Mouse (Mus musculus) lung, adult 18-20 months (tissue): ENCODE measurements at regions not wholly inside any gene's neighbourhood (a gene's known extent, or its start where the extent isn't known, plus 50 kb on each side); places are given as distances from the start of the nearest gene placed in this dataset.

Source experiments
- DNase-seq, 2 experiments: peaks; one replicate each; pipeline ENCODE4 v3.0.0; 2022; ENCODE audit warnings: mixed read lengths in 2 of 2

DNA sequence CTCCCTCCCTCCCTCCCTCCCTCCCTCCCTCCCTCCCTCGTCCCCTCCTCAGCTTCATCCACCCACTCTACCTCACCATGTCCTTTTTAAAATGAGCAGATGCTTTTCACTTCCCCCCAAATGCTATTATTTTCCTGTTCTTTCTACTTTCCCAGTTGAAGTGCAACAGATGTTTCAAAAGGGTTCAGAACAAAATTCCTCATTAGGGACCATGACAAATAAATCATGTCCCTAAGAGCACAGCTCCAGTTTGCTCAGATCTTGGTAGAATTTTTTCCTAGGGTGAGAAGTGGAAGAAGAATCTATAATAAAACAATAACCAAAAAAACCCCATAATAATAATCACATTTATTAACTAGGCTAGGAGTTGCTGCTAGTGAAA, 323.5 kb downstream of the Etaa1 start:
- DNase-seq = no peak

DNA sequence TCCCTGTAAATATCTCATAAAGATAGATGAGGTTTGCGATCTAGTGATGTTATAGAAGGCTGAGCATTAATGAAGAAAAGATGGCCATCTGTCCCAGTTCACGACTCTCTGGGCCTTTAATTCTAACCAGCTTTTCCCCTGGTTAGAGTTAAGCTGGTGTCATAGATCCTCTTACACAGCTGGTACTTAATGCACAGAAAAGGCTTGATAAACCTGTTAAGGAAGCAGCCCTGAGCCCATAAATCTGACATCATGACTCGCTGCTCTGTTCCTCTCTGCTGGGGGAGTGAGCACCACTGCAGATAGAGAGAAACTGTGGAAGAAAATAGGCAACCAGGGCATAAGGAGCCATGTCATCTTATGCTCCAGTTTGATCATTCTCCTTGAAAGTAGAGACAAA, 316.5 kb downstream of the Etaa1 start:
- no peak for DNase-seq

DNA sequence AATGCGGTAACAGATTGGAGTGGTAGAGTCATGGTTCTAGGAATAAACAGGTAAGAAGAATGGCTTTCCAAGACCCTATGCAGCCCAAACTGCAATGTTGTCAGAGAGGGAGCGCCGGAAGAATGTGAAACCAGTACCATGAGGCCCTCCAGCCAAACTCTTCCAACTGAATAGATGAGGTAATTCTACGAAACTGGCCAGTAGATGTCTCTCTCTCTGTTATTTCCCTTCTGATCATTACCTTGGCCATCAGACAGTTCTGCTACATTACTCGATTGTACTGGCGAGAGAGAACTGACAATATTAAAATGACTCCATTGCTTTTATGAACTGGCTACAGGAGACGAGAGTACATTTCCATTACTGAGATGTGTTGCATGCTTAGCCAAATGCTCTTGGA, 313.8 kb downstream of the Etaa1 start:
- no peak for DNase-seq

DNA sequence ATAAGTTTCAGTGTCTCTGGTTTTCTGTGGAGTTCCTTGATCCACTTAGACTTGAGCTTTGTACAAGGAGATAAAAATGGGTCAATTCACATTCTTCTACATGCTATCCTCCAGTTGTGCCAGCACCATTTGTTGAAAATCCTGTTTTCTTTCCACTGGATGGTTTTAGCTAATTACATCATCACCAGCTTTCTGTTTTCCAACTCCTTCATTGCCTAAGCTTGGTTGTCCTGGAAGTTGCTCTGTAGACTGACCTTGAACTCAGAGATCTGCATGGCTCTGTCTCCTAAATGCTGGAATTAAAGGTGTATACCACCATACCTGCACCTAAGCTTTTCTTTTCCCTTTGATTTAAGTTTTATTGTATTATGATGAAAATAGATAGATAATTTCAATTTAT, 306.2 kb downstream of the Etaa1 start:
- DNase-seq = no peak

DNA sequence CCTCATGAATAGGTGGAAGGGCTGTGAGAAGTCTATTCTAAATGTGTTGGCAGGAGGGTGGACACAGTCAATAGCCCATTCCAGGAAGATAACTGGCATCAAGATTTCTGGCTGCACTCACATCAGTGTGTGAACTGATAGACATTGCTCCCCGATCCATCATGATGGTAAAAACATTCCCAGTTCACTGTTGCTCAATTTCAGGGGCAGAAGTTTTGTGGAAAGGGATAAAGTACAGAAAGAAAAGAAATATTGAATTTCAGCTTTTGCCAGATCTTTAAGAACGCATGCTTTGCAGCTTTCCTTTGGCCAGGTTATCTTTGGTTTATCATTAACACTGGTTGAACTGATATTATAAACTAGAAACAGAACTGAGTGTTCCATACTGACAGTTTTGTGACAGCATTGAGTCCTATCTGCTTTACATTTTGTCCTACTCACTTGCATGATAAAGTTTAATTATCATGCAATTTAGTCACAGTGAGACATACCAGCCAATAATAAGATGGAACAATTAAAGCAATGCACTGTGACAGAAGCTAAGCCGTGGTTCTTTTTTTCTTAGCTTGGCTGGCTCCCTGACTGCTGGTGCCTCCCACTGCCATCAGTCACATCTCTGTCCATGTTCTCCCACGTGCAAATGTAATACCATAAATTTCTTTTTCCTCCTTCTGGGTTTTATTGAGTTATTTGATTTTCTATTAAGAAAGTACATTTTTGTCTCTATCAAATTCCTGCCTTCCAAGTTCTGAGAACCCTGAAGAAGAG, 302.1 kb downstream of the Etaa1 start:
- no peak for DNase-seq

DNA sequence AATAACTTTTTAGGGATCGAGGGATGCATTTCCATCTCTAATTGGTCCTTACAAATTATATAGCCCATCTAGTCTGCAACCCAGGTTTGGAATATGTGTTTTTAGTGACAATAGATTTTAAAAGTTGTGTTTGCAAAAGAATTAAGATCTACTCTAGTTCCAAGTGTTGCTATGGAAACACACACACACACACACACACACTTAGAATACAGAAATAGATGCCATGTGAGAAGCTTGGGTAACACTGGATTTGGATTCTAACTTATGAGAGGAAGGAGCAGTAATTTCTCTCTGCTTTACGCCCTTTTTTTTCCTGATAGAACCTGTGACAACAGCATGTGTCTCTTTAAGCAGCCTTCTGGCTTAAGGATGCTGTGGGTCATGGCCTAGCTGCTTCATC, 297.8 kb downstream of the Etaa1 start:
- no peak for DNase-seq

DNA sequence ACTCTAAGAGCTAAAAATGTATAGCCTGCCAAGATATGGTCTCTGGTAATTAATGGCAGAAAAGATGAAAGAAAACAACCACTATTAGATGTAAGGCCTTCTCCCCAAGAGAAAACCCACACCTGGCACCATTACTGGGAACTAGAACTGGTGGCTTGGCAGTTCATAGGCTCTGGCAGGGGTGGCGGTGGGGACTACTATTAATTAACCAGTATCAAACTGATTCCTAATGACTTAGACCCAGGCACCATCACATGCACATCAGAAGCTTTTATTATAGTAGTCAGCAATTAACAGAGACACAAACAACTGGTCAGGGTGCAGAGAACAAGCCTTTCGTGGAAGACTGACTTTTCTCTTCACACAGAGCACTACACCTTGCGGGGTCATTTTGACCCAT, 296.0 kb downstream of the Etaa1 start:
- DNase-seq = no peak

DNA sequence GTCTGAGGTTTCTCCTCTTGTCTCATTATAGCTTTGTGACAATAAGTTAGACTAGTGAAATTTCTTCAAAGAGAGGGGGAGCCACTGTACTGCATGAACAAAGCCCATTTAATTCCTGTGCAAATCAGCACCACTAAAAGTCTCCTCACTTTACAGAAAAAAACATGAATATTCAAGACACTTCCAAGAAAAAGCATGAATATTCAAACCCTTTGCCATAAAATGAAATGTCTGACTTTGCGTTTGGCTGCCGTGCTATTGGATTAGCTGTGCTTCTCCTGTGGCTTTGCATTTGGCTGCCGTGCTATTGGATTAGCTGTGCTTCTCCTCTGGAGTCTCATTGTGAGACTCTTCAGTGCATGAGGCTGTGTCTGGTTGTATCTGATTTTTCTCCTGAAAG, 295.4 kb downstream of the Etaa1 start:
- no peak for DNase-seq

DNA sequence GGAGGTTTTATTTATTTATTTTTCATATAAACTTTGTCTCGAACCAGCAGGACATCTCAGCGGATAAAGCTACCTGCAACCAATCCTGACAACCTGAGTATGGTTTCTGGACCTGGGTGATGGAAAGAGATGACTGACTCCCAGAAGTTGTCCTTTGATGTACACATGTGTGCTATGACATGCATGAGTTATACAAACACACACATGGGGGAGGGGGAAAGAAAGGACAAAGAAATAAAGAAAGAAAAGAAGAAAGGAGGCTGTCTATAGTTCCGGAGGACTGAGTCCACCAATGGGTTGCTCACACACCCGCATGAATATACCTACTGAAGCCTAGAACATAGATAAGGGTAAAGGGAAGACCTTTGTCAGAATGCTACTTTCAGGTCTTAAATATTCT, 295.0 kb downstream of the Etaa1 start:
- no peak for DNase-seq

DNA sequence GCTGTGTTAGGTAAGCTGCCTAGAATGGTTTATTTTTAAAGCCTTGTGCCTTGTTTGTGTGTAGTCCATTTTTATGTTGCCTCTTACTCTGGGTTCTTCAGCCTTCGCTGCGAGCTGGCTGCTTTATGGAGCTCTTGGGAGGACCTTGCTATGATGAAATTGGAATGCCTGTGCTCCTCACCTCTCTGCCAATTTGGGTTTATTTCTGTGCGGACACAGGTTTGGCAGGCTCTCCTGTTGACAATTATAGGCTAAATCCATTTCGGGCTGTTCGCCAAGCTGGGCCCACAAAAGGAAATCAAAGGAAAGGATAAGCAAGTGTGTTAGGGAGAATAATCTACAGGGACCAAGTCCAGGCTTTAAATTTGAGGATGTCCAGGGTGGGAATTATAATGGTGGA, 289.8 kb downstream of the Etaa1 start:
- no peak for DNase-seq

DNA sequence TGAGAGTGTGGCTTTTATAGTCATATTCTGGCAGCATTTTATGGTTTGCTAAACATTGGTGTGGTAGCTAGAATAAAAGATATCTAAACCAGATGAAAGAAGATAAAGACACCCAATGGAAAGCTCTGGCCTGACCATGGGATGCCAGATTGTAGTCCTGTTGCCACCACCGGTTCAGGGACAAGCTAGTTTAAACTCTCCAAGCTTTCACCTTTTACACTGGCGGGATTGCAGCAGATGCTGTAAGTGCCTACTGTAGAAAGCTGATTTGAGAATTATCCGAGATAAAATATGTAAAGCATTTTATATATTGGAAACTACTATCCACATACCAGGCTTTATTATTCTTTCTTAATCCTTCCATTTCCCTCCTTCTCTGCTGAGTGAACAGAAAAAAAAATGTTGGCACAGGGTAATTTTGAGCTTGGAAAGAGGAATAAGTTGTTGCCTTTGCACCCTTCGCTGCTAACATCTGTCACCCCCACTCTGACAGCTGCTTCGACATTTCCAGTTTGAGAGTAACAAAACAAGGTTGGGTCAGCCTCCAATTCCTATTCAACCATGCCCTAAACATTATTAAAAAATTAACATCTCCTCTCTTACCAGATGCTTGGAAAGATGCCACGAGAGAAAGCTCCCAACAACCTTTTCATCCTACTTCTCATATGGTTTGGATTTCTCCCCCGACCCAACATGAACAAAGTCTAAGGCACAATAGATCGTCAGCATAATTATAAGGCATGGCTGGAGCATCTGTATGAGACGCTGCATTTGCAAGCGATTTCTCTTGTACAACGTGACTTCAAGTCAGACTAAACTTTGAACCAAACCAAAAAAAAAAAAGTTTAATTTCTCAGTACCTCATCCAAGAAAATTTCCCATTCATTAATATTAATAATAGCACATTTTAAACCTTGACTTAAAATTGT, 287.8 kb downstream of the Etaa1 start:
- no peak for DNase-seq

DNA sequence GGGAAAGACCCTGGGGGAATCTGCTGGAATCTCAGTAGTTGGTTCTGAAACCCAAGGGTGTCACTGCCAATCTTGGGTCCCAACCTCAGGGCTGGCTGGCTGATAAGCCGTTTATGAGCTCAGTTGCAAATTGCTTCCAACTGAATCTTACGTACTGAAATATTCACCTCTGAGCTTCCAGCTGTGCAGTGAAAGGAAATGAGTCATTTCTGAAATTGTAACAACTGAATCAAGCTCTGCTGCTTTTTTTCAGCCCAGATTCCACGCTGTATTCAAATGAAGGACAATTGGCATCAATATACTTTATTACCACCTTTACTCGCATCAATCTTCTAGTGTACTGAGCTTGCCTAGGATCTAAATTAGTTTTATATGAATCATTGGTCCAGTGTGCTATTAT, 272.7 kb downstream of the Etaa1 start:
- no peak for DNase-seq

DNA sequence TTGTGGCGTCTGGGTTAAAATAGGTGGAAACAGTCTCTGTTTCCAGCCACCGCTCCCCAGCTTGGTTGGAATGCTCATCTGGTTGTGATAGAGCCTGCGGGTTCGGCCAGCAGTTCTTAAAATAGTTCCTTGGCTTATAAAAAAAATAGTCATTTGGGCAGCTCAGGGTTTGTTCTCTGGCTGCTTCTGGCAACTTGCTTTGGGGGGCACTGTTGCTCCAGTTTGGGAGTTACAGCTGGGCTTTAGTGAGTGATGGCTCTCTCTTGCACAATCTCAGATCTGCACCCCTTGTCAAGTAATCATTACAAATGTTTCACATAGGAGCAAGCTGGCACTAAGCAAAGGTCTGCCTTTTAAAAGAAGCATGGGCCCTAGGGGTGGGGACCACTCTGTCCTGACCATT, 268.0 kb downstream of the Etaa1 start:
- peak; percentile 21 to 39 for DNase-seq

DNA sequence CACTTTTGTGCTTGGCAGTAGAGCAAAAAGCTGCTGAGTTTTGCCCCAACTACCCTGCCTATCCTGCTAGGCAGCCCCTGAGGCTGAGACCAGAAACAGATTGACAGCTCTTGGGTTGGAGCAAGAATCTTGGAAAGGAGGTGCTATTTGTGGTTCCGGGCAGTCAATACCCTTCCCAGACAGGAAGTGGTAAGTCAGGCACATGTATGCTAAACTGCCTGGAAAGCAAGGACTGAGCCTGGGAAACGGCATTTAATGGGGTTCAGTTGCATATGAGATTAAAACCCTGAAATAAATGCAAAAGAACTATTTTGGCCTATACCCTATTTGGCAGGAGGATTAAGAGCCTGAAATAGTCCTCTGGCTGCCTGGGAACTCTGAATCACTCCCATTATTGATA, 266.9 kb downstream of the Etaa1 start:
- no peak for DNase-seq

DNA sequence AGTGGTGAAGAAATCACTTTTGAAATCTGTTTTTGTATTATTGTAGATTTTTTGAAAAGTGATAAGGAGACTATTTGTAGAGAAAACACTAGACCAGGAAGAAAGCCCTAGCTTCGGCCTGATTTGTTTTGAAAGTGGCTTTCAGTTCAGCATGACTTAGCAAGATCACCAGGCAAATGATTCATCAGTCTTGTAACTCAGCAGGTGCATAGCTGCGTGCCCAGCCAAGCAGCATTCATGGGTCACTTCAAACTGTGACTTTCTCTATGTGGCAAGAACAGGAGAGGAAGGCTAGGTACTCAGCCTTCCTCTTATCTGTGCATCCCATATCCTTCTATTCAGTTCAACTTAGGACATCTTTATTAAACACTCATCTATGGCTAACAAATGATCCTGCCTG, 259.5 kb downstream of the Etaa1 start:
- DNase-seq = no peak

DNA sequence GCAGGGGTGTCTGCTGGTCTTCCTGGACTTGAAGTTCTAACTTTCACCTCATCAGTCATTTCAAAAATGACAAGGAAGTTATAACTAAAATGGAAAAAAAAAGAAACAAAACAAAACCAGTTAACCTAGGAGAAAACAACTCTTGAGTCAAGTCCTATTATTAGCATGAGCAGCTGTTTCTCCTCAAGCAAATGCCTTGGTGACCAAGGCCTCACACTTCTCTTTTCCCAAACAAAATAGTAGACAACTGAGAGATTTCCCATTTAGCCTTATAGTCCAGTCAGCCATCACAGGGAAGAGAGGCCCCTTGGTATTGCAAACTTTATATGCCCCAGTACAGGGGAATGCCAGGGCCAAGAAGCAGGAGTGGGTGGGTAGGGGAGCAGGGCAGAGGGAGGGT, 244.9 kb downstream of the Etaa1 start:
- peak in 1 of 2 experiments; percentile 19 for DNase-seq

DNA sequence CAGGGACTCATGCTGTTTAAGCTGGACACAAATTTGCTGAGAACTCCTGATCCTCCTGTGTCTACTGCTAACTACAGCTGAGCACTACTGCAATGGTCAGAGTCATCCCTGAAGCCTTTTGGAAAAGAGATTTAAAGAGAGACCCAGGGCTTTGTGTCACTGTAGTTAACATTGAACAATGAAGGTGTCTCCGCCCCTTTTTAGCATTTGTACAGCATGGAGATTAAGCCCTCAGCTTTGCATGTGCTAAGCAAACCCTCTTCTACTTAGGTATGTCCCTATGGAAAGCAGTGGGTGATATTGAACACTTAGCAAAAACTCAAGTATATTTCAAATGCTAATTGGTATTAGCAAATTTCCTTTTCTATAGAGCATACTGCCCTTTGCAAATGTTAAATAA, 231.6 kb downstream of the Etaa1 start:
- no peak for DNase-seq

DNA sequence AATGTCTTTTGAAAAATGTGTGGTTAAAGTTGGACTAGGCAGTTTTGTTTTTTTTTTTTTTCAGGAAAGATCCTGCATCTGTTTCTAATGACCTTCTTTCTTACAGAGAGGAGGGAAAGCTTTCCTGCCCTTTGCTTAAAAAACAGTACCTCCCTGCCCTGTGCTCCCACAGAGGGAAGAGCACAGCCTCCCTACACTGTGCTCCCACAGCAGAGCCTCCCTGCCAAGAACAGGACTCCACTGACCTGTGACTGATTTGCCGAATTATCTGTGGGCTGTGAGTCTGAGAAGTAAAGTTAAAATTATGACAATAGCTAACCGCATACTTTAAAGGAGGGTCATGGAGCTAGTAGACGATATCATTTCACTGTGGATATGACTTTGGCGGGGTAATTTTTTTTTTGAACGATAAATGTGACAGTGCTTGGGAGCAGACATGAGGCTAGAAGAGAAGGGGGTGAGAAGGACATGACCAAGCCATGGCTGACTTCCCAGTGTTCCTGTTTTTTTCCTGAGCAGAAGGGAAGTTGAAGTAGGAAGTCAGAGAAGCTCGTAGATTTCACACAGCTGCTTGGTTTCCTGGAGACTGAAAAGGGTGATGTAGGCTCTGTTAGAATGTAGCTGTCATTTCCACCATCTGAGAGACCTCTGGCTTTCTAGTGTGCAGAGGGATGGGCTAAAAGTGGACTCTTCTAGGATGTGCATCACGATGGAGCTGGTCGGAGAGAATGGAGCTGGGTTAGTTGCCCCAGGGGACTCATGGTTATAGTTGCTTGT, 226.2 kb downstream of the Etaa1 start:
- no peak for DNase-seq

DNA sequence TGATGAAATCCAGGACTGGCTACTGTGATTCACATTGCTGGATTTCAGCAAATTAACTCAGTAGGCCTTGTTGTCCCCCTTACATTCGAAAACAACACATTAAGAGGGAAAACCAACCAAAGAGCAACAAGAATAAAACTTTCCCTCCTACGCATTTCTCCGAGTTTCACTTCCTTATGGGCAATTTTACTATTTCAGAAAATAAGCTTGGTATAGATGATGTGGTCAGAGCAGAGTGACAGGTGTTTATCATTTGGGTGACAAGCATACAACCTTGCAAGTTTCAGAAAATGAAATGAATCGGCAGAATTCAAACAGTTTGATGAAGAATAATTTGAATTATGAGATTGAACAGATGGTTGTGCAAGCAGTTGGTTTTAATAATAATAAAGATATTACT, 220.6 kb downstream of the Etaa1 start:
- DNase-seq = no peak

DNA sequence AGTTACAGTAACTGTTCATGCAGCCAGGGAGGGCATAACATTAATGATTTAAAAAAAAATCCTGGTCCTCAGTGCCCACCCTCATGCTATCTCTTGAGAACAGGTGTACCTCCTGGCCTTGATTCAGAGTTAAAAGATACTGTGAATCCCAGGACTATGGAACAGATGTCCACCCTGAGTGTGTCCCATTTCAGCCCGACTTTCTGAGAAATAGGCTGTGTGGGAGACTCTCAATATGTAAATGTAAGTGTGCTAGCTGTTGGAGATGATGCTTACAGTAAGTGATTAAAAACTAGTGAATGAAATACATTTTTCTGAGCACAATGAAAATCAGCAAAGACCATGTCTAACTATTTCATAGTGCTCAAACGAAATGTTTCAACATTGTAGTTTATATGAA, 219.2 kb downstream of the Etaa1 start:
- DNase-seq = no peak

DNA sequence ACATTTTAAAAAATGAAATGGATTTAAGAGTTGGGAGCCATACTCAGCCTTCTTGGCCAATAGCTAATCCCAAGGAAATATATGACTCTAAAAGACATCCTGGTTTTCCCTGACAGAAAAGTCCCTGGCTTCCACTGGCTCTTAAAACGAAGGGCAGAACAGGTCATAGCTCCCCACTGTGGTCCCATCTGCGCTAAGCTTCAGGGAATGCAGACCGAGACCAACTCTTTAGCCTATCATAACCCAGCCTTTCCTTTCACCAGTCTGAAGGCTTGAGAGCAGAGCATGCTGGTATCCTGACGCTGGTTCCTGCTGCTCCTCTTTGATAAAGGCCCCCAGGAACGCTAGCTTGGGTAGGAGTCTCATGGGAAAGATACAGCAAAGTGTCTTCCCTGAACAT, 214.8 kb downstream of the Etaa1 start:
- DNase-seq = no peak

DNA sequence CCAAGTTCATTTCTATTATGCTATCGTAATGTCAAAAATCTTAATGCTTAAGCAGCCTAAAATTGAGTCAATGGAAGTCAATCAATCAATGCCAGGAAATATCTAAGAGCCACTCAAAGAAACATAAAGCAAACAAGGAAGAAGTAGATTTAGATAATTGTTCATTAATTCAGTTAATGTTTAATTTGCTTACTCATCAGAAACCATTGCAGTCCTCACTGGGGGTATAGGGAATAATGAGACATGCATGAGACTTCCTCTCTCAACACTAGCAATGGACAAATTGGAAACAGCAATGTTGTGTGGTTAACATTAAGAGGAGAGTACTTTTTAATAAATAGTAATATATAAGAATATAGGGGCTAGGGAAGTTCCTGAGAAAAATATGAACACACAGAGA, 209.9 kb downstream of the Etaa1 start:
- DNase-seq = no peak

DNA sequence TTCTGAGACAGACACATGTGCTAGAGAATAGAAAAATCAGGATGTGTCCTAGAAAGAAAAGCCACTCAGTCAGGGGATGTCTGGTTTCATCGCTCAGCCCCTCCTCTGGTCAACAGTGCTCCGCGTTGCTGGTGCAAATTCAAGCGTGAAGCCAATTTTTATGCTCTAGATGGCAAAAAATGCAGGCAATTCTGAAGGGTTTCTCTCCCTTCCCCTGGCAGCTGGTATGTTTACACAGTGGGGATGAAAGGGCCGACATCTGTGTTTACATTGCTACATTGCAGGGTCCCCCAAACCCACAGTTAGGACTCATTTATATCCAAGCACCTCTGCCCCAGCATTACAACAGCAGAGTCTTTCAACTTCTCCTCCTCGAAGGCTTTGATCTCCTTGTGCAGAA, 203.3 kb downstream of the Etaa1 start:
- no peak for DNase-seq

DNA sequence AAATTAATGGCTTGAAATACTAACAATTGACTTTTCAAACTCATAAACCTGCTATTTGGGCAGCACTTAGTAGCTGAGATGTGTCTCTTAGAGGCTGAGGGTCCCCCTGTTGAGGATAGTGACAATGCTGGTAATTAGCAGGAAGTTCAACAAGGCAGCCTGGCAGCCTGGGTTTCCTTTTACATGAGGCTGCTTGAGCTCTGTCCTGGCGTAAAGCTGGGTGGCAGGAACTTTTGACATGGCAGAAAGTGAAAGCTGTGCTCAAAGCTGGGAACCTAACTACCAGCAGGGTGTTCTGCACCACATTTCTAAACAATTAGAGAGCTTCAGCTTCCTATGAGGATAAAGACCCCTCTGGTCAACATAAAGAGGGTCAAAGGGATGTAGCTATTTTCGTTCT, 194.5 kb downstream of the Etaa1 start:
- DNase-seq = no peak
